In the genomic region with DNA sequence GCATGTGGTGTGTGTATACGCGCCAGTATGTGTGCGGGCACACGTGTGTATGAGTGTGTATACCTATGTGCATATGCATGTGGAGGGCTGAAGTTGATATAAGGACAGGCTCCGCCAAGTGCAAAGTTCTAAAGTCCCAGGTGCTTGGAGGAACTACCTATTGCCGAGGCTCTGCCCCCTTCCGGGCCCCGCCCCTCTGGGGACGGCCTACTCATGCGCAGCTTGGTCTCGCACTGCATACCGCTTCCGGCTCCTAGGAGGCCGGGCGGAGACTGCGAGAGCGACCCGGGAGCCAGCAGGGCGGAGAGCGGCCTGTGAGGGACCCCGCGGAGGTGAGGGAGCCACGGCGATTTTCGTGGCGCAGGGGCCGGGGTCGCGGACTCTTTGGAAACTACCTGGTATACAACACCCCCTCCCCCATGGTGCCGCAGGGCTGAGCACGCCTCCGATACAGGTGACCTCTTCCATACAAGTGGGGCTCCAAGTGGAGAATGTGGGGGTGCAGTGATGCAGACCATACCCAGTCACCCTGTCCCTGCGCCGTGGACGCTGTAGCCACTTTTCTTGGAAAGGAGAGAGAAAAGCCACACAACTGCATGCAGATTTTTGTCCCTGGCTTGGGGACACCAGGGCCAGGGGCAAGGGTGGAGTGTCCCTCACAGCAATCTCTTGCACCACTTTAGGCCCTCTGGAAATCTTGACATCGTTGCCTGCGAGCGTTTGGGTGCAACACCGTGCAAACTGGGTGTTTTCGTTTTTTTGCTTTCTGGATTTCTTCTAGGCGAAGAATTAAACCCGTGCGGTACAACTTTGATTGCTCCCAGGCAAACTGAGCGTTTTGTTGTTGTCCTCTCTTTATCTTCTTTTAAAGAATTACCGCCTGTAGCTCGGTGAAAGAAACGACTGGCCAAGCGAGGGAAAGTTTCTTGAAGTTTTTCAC, we compare ENCODE assay signal across 8 mouse cellular contexts. TPM values are rescaled to one million over a fixed set of nuclear protein-coding genes. Genes with fewer than 3 reads are reported as not detected.
DNase-seq lines count a peak whose midpoint lies in the region; ATAC-seq and TF ChIP-seq lines count a peak whose summit lies in the region.

A gene (plus strand): TSS at position 236 of the 940 bp plus-strand sequence.

- DNase-seq in embryonic facial prominence, embryonic 14.5 days (ENCODE audit: low spot score): peak; percentile 96
- peak; percentile 94 for DNase-seq in heart, adult 18-20 months
- DNase-seq in kidney, adult 11 months: peak; percentile 94
- peak; percentile 81 to 88 for DNase-seq in left cerebral cortex, postnatal 36 days (ENCODE audit: low spot score in 2 of 2)
- DNase-seq in mesoderm, embryonic 11.5 days (ENCODE audit: low read depth, low spot score): peak; percentile 85
- peak; percentile 79 to 86 for DNase-seq in right cerebral cortex, postnatal 36 days (ENCODE audit: low spot score in 2 of 2)
- peak; percentile 89 for DNase-seq in yolk sac, embryonic 10.5 days (ENCODE audit: low spot score)

- H3K4me3 ChIP-seq in bone marrow, adult 2 months (replicated peaks; ENCODE audit: control insufficient read depth, low read depth, low read length): peak within 1 kb of the TSS; percentile 64
- peak within 1 kb of the TSS; percentile 65 for H3K4me3 ChIP-seq in embryonic facial prominence, embryonic 14.5 days (ENCODE audit: low read depth, low read length)

- intact Hi-C loops in left cerebral cortex, postnatal 36 days (cut with DNase I): no loop called here

- no peak for TF ChIP-seq CTCF in bone marrow, adult 2 months (IDR thresholded peaks at IDR 0.05; ENCODE audit: control insufficient read depth, insufficient read depth, low read length)

- ATAC-seq in embryonic facial prominence, embryonic 14.5 days (ENCODE audit: low read depth): peak; percentile 99

- peak; percentile 29; the same call in 1 of the 2 replicates for TF ChIP-seq POLR2A in bone marrow, adult 2 months (IDR thresholded peaks at IDR 0.05; ENCODE audit: borderline replicate concordance, control insufficient read depth, low read depth, low read length)

- 0 out of 2 replicates have a peak, but pooled peaks cover 6% of the 10 kb centered on the region for H3K36me3 ChIP-seq in embryonic facial prominence, embryonic 14.5 days (ENCODE audit: control insufficient read depth, insufficient read depth, low read length)

- WGBS in bone marrow, adult 2 months: 74% methylated on average over 48 of the region's 48 CpGs
- under 1% methylated on average over 47 of the region's 48 CpGs for WGBS in embryonic facial prominence, embryonic 14.5 days

- H3K27ac ChIP-seq in bone marrow, adult 2 months (ENCODE audit: control insufficient read depth, insufficient read depth, low read depth, low read length, poor library complexity): no peak within 1 kb of the TSS
- H3K27ac ChIP-seq in embryonic facial prominence, embryonic 14.5 days (replicated peaks; ENCODE audit: low read depth, low read length): no peak within 1 kb of the TSS

- no peaks in the 10 kb centered on the region for H3K27me3 ChIP-seq in embryonic facial prominence, embryonic 14.5 days (replicated peaks; ENCODE audit: control insufficient read depth, insufficient read depth, low read length)

- H3K9ac ChIP-seq in embryonic facial prominence, embryonic 14.5 days (ENCODE audit: low read depth, low read length): peak within 1 kb of the TSS; percentile 73

- H3K9me3 ChIP-seq in embryonic facial prominence, embryonic 14.5 days (ENCODE audit: control insufficient read depth, low read length): no peaks in the 10 kb centered on the region

- H3K4me2 ChIP-seq in embryonic facial prominence, embryonic 14.5 days (ENCODE audit: low read depth, low read length): peak within 1 kb of the TSS; percentile 78

- H3K4me1 ChIP-seq in bone marrow, adult 2 months (ENCODE audit: control insufficient read depth, insufficient read depth, low read length): no peaks in the 10 kb centered on the region
- H3K4me1 ChIP-seq in embryonic facial prominence, embryonic 14.5 days (ENCODE audit: control insufficient read depth, insufficient read depth, low read length): peaks cover 22% of the 10 kb centered on the region

RNA-seq across cellular contexts. Expression of the gene that starts here (rescaled TPM):
- polyA plus RNA-seq in bone marrow, adult 2 months (2011; ENCODE audit: insufficient read depth, insufficient read length, low replicate concordance, missing spikeins): 15.2 and 34.7 TPM in 2 replicates
- 8.7 and 9.3 TPM in 2 replicates for polyA plus RNA-seq in embryonic facial prominence, embryonic 14.5 days (2014; fragmentation: Nextera tagmentation; extraction: Ambion mirVana)
- total RNA-seq in heart, adult 18-20 months (2021): 10 to 100 TPM; 17.5 to 20.4 TPM
- total RNA-seq in left cerebral cortex, postnatal 36 days (2021): 10 to 100 TPM; 45.1 to 51.1 TPM
